Mouse (Mus musculus): ENCODE measurements around the gene Zfyve1. TPM values are rescaled to one million over a fixed set of nuclear protein-coding genes. Genes with fewer than 3 reads are reported as not detected.
A peak's percentile ranks its signal among the peaks of the same experiment; 100 is the strongest.

The Zfyve1 gene
- polyA plus RNA-seq, 1 experiment, result 37.7 TPM

DNA sequence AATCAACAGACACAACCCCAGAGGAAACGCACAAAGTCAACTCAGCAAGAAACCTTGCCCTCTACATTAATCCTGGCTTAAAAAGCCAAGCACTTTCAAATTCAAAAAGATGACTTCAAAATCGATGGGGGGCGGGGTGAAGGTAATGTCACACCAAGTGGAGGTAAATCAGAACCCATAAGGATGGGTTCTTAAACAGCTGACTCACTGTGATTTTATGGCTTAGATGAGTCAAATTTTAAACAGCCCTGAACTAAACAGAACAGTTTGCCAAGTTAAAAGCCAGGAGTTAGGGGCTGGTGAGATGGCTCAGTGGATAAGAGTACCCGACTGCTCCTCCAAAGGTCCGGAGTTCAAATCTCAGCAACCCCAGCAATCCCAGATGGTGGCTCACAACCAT is 10.4 kb downstream of the Zfyve1 start:
- H3K27ac ChIP-seq (ENCODE audit: insufficient read depth, low read length), result no peak overlapping the region
- H3K4me1 ChIP-seq (ENCODE audit: control insufficient read depth, insufficient read depth, low read length), result peaks cover 2% of the 10 kb centered on the region
- no peaks in the 10 kb centered on the region for H3K9me3 ChIP-seq (replicated peaks; ENCODE audit: control insufficient read depth, insufficient read depth, low read length, poor library complexity, severe bottlenecking)
- no peak overlapping the region for H3K4me3 ChIP-seq (ENCODE audit: low read depth, low read length)
- TF ChIP-seq POLR2A (IDR thresholded peaks at IDR 0.05; ENCODE audit: insufficient read depth, low read length), result no peak
- no peak for TF ChIP-seq EP300 (IDR thresholded peaks at IDR 0.05; ENCODE audit: insufficient read depth, low read depth, low read length)
- no peak for TF ChIP-seq CTCF (IDR thresholded peaks at IDR 0.05; ENCODE audit: low read depth, low read length)
- H3K27me3 ChIP-seq (ENCODE audit: control insufficient read depth, insufficient read depth, low read length, poor library complexity, severe bottlenecking), result no peaks in the 10 kb centered on the region
- peaks cover 21% of the 10 kb centered on the region for H3K36me3 ChIP-seq (ENCODE audit: control insufficient read depth, insufficient read depth, low read length, poor library complexity, severe bottlenecking)
- H3K9ac ChIP-seq (ENCODE audit: low read depth, poor library complexity, severe bottlenecking), result no peak overlapping the region

DNA sequence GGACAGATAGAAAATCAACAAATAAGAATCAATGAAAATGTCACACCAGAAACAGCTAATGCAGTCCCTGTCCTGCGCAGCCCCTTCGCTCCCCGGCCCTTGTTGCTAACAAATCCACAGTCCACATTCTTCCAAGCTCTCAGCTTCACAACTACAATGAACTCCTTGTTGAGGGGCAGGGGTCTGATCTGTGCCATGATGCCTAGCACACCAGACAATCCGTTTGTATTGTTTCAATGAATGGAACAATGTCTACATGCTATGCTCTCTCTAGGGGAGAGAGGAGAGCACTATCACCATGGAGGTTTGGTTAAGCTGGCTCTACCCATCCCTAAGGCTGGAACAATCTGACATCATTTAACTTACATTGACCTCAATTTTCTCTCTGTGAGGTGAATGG is 14.3 kb downstream of the Zfyve1 start:
- Histone ChIP-seq H3K4me1 (ENCODE audit: control insufficient read depth, insufficient read depth, low read length) (peaks cover 1% of the 10 kb centered on the region), H3K27ac (ENCODE audit: insufficient read depth, low read length) (no peak overlapping the region), H3K27me3 (ENCODE audit: control insufficient read depth, insufficient read depth, low read length, poor library complexity, severe bottlenecking) (no peaks in the 10 kb centered on the region), H3K36me3 (ENCODE audit: control insufficient read depth, insufficient read depth, low read length, poor library complexity, severe bottlenecking) (peaks cover 5% of the 10 kb centered on the region; the same call in 1 of the 2 replicates), H3K4me3 (ENCODE audit: low read depth, low read length) (no peak overlapping the region), H3K9me3 (replicated peaks; ENCODE audit: control insufficient read depth, insufficient read depth, low read length, poor library complexity, severe bottlenecking) (no peaks in the 10 kb centered on the region), H3K9ac (ENCODE audit: low read depth, poor library complexity, severe bottlenecking) (no peak overlapping the region)
- TF ChIP-seq EP300 (IDR thresholded peaks at IDR 0.05; ENCODE audit: insufficient read depth, low read depth, low read length), result no peak
- no peak for TF ChIP-seq CTCF (IDR thresholded peaks at IDR 0.05; ENCODE audit: low read depth, low read length)
- TF ChIP-seq POLR2A (IDR thresholded peaks at IDR 0.05; ENCODE audit: insufficient read depth, low read length), result no peak

DNA sequence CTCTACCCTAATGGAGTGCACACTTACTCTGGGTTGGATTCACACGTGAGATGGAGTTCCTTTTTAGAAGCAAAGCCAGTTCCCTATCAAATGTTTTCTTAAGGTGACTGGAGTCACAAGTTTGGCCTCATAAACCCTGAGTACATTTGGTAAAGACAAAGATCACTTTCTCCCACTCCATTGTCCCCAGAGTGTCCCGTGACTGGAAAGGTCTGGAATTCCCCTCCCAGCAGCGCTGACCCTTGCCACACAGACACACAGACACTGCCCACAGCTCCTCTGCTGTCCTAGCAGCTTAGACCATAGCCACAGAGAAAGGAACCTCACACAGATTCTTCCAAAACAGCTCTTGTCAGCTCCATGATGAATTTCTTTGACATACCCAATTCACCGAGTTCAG is 14.9 kb downstream of the Zfyve1 start:
- Histone ChIP-seq H3K9me3 (replicated peaks; ENCODE audit: control insufficient read depth, insufficient read depth, low read length, poor library complexity, severe bottlenecking) (no peaks in the 10 kb centered on the region), H3K36me3 (ENCODE audit: control insufficient read depth, insufficient read depth, low read length, poor library complexity, severe bottlenecking) (peaks cover 1% of the 10 kb centered on the region; the same call in 1 of the 2 replicates), H3K4me3 (ENCODE audit: low read depth, low read length) (no peak overlapping the region), H3K27me3 (ENCODE audit: control insufficient read depth, insufficient read depth, low read length, poor library complexity, severe bottlenecking) (no peaks in the 10 kb centered on the region), H3K4me1 (ENCODE audit: control insufficient read depth, insufficient read depth, low read length) (peaks cover 1% of the 10 kb centered on the region), H3K27ac (ENCODE audit: insufficient read depth, low read length) (no peak overlapping the region), H3K9ac (ENCODE audit: low read depth, poor library complexity, severe bottlenecking) (no peak overlapping the region)
- no peak for TF ChIP-seq CTCF (IDR thresholded peaks at IDR 0.05; ENCODE audit: low read depth, low read length)
- no peak for TF ChIP-seq POLR2A (IDR thresholded peaks at IDR 0.05; ENCODE audit: insufficient read depth, low read length)
- TF ChIP-seq EP300 (IDR thresholded peaks at IDR 0.05; ENCODE audit: insufficient read depth, low read depth, low read length), result no peak

DNA sequence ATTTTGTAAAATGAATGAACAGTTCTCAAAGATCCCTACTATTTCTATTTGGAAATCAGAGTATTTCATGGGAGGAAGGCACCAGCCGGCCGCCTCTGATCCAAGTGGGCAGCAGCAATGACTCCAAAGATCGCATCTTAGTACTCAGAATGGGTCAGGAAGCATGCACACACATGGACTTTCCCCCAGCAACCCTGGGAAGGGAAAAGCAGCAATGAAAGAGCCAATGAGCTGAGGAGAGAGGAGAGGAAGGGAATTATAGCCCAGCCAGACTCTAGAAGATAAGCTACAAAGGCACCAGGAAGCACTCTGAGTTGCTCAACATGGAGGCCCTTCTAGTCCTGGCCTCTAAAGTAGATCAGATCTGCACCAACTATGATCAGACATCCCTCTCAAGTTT is 16.7 kb downstream of the Zfyve1 start:
- peak overlapping the region; percentile 30; the same call in 1 of the 2 replicates for H3K27ac ChIP-seq (ENCODE audit: insufficient read depth, low read length)
- no peaks in the 10 kb centered on the region for H3K9me3 ChIP-seq (replicated peaks; ENCODE audit: control insufficient read depth, insufficient read depth, low read length, poor library complexity, severe bottlenecking)
- no peaks in the 10 kb centered on the region for H3K36me3 ChIP-seq (ENCODE audit: control insufficient read depth, insufficient read depth, low read length, poor library complexity, severe bottlenecking)
- H3K9ac ChIP-seq (ENCODE audit: low read depth, poor library complexity, severe bottlenecking), result no peak overlapping the region
- TF ChIP-seq EP300 (IDR thresholded peaks at IDR 0.05; ENCODE audit: insufficient read depth, low read depth, low read length) (no peak), CTCF (IDR thresholded peaks at IDR 0.05; ENCODE audit: low read depth, low read length) (no peak), POLR2A (IDR thresholded peaks at IDR 0.05; ENCODE audit: insufficient read depth, low read length) (no peak)
- H3K4me3 ChIP-seq (ENCODE audit: low read depth, low read length), result no peak overlapping the region
- peaks cover 4% of the 10 kb centered on the region for H3K4me1 ChIP-seq (ENCODE audit: control insufficient read depth, insufficient read depth, low read length)
- no peaks in the 10 kb centered on the region for H3K27me3 ChIP-seq (ENCODE audit: control insufficient read depth, insufficient read depth, low read length, poor library complexity, severe bottlenecking)

DNA sequence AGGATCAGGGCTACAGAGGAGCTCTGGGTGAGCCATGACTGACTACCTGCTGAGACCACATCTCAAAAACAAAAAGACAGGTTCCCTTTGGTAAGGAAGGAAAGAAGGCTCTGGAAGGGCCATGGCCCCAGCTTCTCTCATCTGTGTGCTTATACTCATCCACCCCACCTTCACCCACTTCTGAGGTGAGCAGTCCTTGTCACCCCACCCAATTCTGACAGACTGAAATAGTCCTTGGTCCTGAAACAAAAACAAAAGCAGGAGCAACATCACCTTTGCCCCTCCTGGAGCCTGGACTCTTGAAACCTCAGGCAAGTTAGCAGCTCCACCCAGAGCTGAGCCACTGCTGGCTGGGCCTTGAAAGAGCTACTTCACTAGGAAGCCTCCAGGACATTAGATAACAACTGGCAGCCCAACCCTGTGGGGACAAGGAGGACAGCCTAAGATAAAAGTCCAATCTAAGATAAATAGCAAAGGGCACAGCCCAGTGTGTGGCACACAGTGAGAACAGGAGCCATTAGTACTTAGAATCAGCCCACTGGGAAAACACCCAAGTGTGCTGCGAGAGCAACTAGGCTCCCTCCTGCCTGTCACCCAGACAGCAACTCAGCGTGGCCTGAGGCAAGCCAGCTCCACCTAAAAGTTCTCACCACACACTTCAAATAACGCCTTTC is 18.0 kb downstream of the Zfyve1 start:
- Histone ChIP-seq H3K4me3 (ENCODE audit: low read depth, low read length) (no peak overlapping the region), H3K36me3 (ENCODE audit: control insufficient read depth, insufficient read depth, low read length, poor library complexity, severe bottlenecking) (peaks cover 10% of the 10 kb centered on the region), H3K9me3 (replicated peaks; ENCODE audit: control insufficient read depth, insufficient read depth, low read length, poor library complexity, severe bottlenecking) (no peaks in the 10 kb centered on the region), H3K27me3 (ENCODE audit: control insufficient read depth, insufficient read depth, low read length, poor library complexity, severe bottlenecking) (no peaks in the 10 kb centered on the region), H3K27ac (ENCODE audit: insufficient read depth, low read length) (peak overlapping the region; percentile 88), H3K4me1 (ENCODE audit: control insufficient read depth, insufficient read depth, low read length) (peaks cover 4% of the 10 kb centered on the region), H3K9ac (ENCODE audit: low read depth, poor library complexity, severe bottlenecking) (no peak overlapping the region)
- peak; percentile 72 for TF ChIP-seq EP300 (IDR thresholded peaks at IDR 0.05; ENCODE audit: insufficient read depth, low read depth, low read length)
- TF ChIP-seq CTCF (IDR thresholded peaks at IDR 0.05; ENCODE audit: low read depth, low read length), result no peak
- no peak for TF ChIP-seq POLR2A (IDR thresholded peaks at IDR 0.05; ENCODE audit: insufficient read depth, low read length)

DNA sequence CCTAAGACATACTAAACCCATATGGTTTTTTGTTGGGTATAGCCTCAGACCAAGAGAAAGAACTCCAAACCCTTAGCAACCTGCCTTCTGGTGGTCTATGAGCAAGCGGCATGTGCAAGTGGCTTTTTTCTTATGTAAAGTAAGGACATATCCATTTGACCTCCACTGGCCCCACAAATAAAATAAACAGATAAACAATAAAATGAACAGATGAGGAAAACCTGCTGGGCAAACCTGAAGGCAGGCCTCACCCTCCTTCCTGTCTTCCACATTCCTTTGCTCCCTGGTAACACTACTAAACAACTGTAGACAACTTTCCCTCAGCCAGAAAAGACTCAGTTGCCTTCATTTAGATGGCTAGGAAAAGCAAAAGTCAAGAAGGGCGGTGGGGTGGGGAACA is 18.7 kb downstream of the Zfyve1 start:
- peaks cover 12% of the 10 kb centered on the region for H3K36me3 ChIP-seq (ENCODE audit: control insufficient read depth, insufficient read depth, low read length, poor library complexity, severe bottlenecking)

More for the DNA sequence above, 18.7 kb downstream of the Zfyve1 start:
- H3K9me3 ChIP-seq (replicated peaks; ENCODE audit: control insufficient read depth, insufficient read depth, low read length, poor library complexity, severe bottlenecking), result no peaks in the 10 kb centered on the region
- H3K9ac ChIP-seq (ENCODE audit: low read depth, poor library complexity, severe bottlenecking), result no peak overlapping the region
- TF ChIP-seq EP300 (IDR thresholded peaks at IDR 0.05; ENCODE audit: insufficient read depth, low read depth, low read length) (no peak), POLR2A (IDR thresholded peaks at IDR 0.05; ENCODE audit: insufficient read depth, low read length) (no peak), CTCF (IDR thresholded peaks at IDR 0.05; ENCODE audit: low read depth, low read length) (no peak)
- H3K4me1 ChIP-seq (ENCODE audit: control insufficient read depth, insufficient read depth, low read length), result peaks cover 4% of the 10 kb centered on the region
- no peak overlapping the region for H3K4me3 ChIP-seq (ENCODE audit: low read depth, low read length)
- no peaks in the 10 kb centered on the region for H3K27me3 ChIP-seq (ENCODE audit: control insufficient read depth, insufficient read depth, low read length, poor library complexity, severe bottlenecking)
- peak overlapping the region; percentile 88 for H3K27ac ChIP-seq (ENCODE audit: insufficient read depth, low read length)
